Mouse (Mus musculus) liver, postnatal 0 days (tissue): ENCODE data around the gene Ddx10.

Source experiments
- CTCF ChIP-seq: sonication (generic); IDR thresholded peaks from 2 replicates; pipeline ENCODE4 v1.5.1; 2016; ENCODE audit warnings: antibody characterized with exemption, low read depth
- EP300 ChIP-seq: IDR thresholded peaks from 2 replicates; pipeline ENCODE4 v1.6.1; 2016; ENCODE audit warnings: antibody characterized with exemption, low read depth, mild to moderate bottlenecking

- TF ChIP-seq CTCF, result no peak
- TF ChIP-seq EP300, result no peak
Observed at GRCm38 (mm10) chr9:53208283-53208682, 39.6 kb downstream of the Ddx10 start.
